ENCODE assay signal across 19 mouse cellular contexts in genomic region chr15:79708229-79708822, GRCm38 (mm10). TPM values are rescaled to one million over a fixed set of nuclear protein-coding genes. Genes with fewer than 3 reads are reported as not detected.
A peak's percentile ranks its signal among the peaks of the same experiment; 100 is the strongest.
DNase-seq lines count a peak whose midpoint lies in the region; ATAC-seq and TF ChIP-seq lines count a peak whose summit lies in the region.
"Had no signal": no experiment of that assay in that cellular context is flagged by ENCODE, and none has a peak within 500 bp of the region (broad histone marks: within the 10 kb centered on the region; RNA-seq: fewer than 3 reads in every experiment).

No protein-coding gene starts in this region.

- peaks cover 55% of the 10 kb centered on the region for H3K36me3 ChIP-seq in neural tube, embryonic 15.5 days

- H3K9me3 ChIP-seq in neural tube, embryonic 15.5 days (replicated peaks): no peaks in the 10 kb centered on the region
- H3K9me3 ChIP-seq: embryonic facial prominence, embryonic 13.5 days; hindbrain, embryonic 12.5 days; kidney, embryonic 15.5 days; limb, embryonic 12.5 days; neural tube, embryonic 13.5 days had no signal

- no peak overlapping the region for H3K4me2 ChIP-seq in neural tube, embryonic 15.5 days
- H3K4me2 ChIP-seq: embryonic facial prominence, embryonic 13.5 days; hindbrain, embryonic 12.5 days; kidney, embryonic 15.5 days; limb, embryonic 12.5 days; midbrain, embryonic 11.5 days; neural tube, embryonic 13.5 days had no signal

- WGBS in cerebellum, adult 2 months: 87% methylated on average over 5 of the region's 5 CpGs
- 95% methylated on average over 5 of the region's 5 CpGs for WGBS in neural tube, embryonic 15.5 days

- H3K27me3 ChIP-seq in cerebellum, adult 2 months (ENCODE audit: control insufficient read depth, insufficient read depth, low read length): no peaks in the 10 kb centered on the region
- H3K27me3 ChIP-seq in neural tube, embryonic 15.5 days (replicated peaks): no peaks in the 10 kb centered on the region
- H3K27me3 ChIP-seq: embryonic facial prominence, embryonic 13.5 days; hindbrain, embryonic 12.5 days; kidney, embryonic 15.5 days; limb, embryonic 12.5 days; neural tube, embryonic 13.5 days had no signal

- TF ChIP-seq CTCF in cerebellum, adult 2 months (IDR thresholded peaks at IDR 0.05; ENCODE audit: borderline replicate concordance, insufficient read depth, low read depth, low read length): 0 out of 2 replicates have a peak, but pooled peaks have one; percentile 1

- peak; percentile 50 for ATAC-seq in erythroblast, adult 5-6 weeks (replicated peaks; ENCODE audit: low FRiP score, poor library complexity, severe bottlenecking)
- peak; percentile 51 for ATAC-seq in neutrophil, adult 5-6 weeks (ENCODE audit: extremely low read depth, insufficient number of reproducible peaks, low FRiP score, poor library complexity, severe bottlenecking)
- no peak for ATAC-seq in neural tube, embryonic 15.5 days (ENCODE audit: low FRiP score)

- no peak for DNase-seq in cerebellum, adult 2 months
- DNase-seq in cerebellum, adult 9-11 months: no peak
- peak; percentile 40 for DNase-seq in right cerebral cortex, adult 18-20 months
- DNase-seq in right cerebral cortex, postnatal 14 days: no peak
- DNase-seq in frontal cortex, postnatal 14 days (ENCODE audit: low spot score in 2 of 2): no peak
- DNase-seq: adrenal gland, adult 8-10 months; cerebellum, adult 8-10 months; lung, postnatal 14 days; retina, postnatal 1 day; thymus, adult 18-20 months had no signal

- no peak overlapping the region for H3K4me3 ChIP-seq in cerebellum, adult 2 months (replicated peaks; ENCODE audit: insufficient read depth, low read depth, low read length)
- no peak overlapping the region for H3K4me3 ChIP-seq in neural tube, embryonic 15.5 days (replicated peaks)
- H3K4me3 ChIP-seq: embryonic facial prominence, embryonic 13.5 days; hindbrain, embryonic 12.5 days; kidney, embryonic 15.5 days; limb, embryonic 12.5 days; neural tube, embryonic 13.5 days had no signal

- no peak overlapping the region for H3K27ac ChIP-seq in cerebellum, adult 2 months (ENCODE audit: insufficient read depth, low read length)
- no peak overlapping the region for H3K27ac ChIP-seq in neural tube, embryonic 15.5 days (replicated peaks)
- H3K27ac ChIP-seq: embryonic facial prominence, embryonic 13.5 days; hindbrain, embryonic 12.5 days; kidney, embryonic 15.5 days; limb, embryonic 12.5 days; neural tube, embryonic 13.5 days had no signal

- TF ChIP-seq POLR2A in cerebellum, adult 2 months (IDR thresholded peaks at IDR 0.05; ENCODE audit: borderline replicate concordance, insufficient read depth, low read length): no peak

- no peak overlapping the region for H3K9ac ChIP-seq in neural tube, embryonic 15.5 days (replicated peaks)
- H3K9ac ChIP-seq: embryonic facial prominence, embryonic 13.5 days; hindbrain, embryonic 12.5 days; kidney, embryonic 15.5 days; limb, embryonic 12.5 days; neural tube, embryonic 13.5 days had no signal

- peaks cover 19% of the 10 kb centered on the region for H3K4me1 ChIP-seq in cerebellum, adult 2 months (ENCODE audit: control insufficient read depth, insufficient read depth, low read length)
- H3K4me1 ChIP-seq in neural tube, embryonic 15.5 days: no peaks in the 10 kb centered on the region
- H3K4me1 ChIP-seq: embryonic facial prominence, embryonic 13.5 days; hindbrain, embryonic 12.5 days; kidney, embryonic 15.5 days; limb, embryonic 12.5 days; neural tube, embryonic 13.5 days had no signal

RNA-seq across cellular contexts. Expression of gene Gtpbp1, which starts 17.7 kb away (rescaled TPM):
- polyA plus RNA-seq in cerebellum, adult 2 months (2012; rRNA removed): 52.5 and 59.5 TPM in 2 replicates
- 14.4 and 35.2 TPM in 2 replicates for total RNA-seq in erythroblast, adult 5-6 weeks (2015; ENCODE audit: low replicate concordance)
- total RNA-seq in erythroblast, adult 5-6 weeks (2017; ENCODE audit: low replicate concordance): 23.6 and 31.2 TPM in 2 replicates
- total RNA-seq in neutrophil, adult 5-6 weeks (2017): 67.9 and 87.6 TPM in 2 replicates
- 43.2 and 44.0 TPM in 2 replicates for polyA plus RNA-seq in neural tube, embryonic 15.5 days (2015; fragmentation: Nextera tagmentation; extraction: Ambion mirVana)

RNA-seq across cellular contexts. Expression of gene Josd1, which starts 20.6 kb away (rescaled TPM):
- polyA plus RNA-seq in cerebellum, adult 2 months (2012; rRNA removed): 43.8 and 45.0 TPM in 2 replicates
- total RNA-seq in erythroblast, adult 5-6 weeks (2015; ENCODE audit: low replicate concordance): 6.0 and 6.7 TPM in 2 replicates
- total RNA-seq in erythroblast, adult 5-6 weeks (2017; ENCODE audit: low replicate concordance): 9.1 and 9.2 TPM in 2 replicates
- 17.2 and 20.5 TPM in 2 replicates for total RNA-seq in neutrophil, adult 5-6 weeks (2017)
- polyA plus RNA-seq in neural tube, embryonic 15.5 days (2015; fragmentation: Nextera tagmentation; extraction: Ambion mirVana): 20.6 and 21.8 TPM in 2 replicates

RNA-seq across cellular contexts. Expression of gene Sun2, which starts 34.0 kb away (rescaled TPM):
- 42.7 and 45.2 TPM in 2 replicates for polyA plus RNA-seq in cerebellum, adult 2 months (2012; rRNA removed)
- 23.4 and 26.5 TPM in 2 replicates for total RNA-seq in erythroblast, adult 5-6 weeks (2015; ENCODE audit: low replicate concordance)
- 44.7 and 48.8 TPM in 2 replicates for total RNA-seq in erythroblast, adult 5-6 weeks (2017; ENCODE audit: low replicate concordance)
- 268 and 275 TPM in 2 replicates for total RNA-seq in neutrophil, adult 5-6 weeks (2017)
- polyA plus RNA-seq in neural tube, embryonic 15.5 days (2015; fragmentation: Nextera tagmentation; extraction: Ambion mirVana): 5.5 and 6.2 TPM in 2 replicates

RNA-seq across cellular contexts. Expression of gene Tomm22, which starts 37.7 kb away (rescaled TPM):
- polyA plus RNA-seq in cerebellum, adult 2 months (2012; rRNA removed): 99.9 and 106 TPM in 2 replicates
- 40.9 and 49.3 TPM in 2 replicates for total RNA-seq in erythroblast, adult 5-6 weeks (2015; ENCODE audit: low replicate concordance)
- 26.8 and 57.8 TPM in 2 replicates for total RNA-seq in erythroblast, adult 5-6 weeks (2017; ENCODE audit: low replicate concordance)
- 68.0 and 76.0 TPM in 2 replicates for total RNA-seq in neutrophil, adult 5-6 weeks (2017)
- 231 and 246 TPM in 2 replicates for polyA plus RNA-seq in neural tube, embryonic 15.5 days (2015; fragmentation: Nextera tagmentation; extraction: Ambion mirVana)

RNA-seq across cellular contexts. Expression of gene Cby1, which starts 49.3 kb away (rescaled TPM):
- 30.3 and 32.3 TPM in 2 replicates for polyA plus RNA-seq in cerebellum, adult 2 months (2012; rRNA removed)
- 0.77 and 4.4 TPM in 2 replicates for total RNA-seq in erythroblast, adult 5-6 weeks (2015; ENCODE audit: low replicate concordance)
- 5.3 and 16.6 TPM in 2 replicates for total RNA-seq in erythroblast, adult 5-6 weeks (2017; ENCODE audit: low replicate concordance)
- 18.8 and 22.0 TPM in 2 replicates for total RNA-seq in neutrophil, adult 5-6 weeks (2017)
- polyA plus RNA-seq in neural tube, embryonic 15.5 days (2015; fragmentation: Nextera tagmentation; extraction: Ambion mirVana): 85.0 and 94.6 TPM in 2 replicates
